Mouse (Mus musculus) cerebellum, postnatal 10 days (tissue): Measurements from ENCODE around the gene Map4k5.

ENCODE experiments used
- DNase-seq, 2 experiments: peaks; one replicate each; pipeline ENCODE4 v3.0.0; 2021; ENCODE audit warnings: mixed read lengths in 2 of 2

Map4k5 gene

GRCm38 (mm10) chr12:69783247-69784025 is 109.6 kb downstream of the Map4k5 start:
- DNase-seq = no peak

DNA sequence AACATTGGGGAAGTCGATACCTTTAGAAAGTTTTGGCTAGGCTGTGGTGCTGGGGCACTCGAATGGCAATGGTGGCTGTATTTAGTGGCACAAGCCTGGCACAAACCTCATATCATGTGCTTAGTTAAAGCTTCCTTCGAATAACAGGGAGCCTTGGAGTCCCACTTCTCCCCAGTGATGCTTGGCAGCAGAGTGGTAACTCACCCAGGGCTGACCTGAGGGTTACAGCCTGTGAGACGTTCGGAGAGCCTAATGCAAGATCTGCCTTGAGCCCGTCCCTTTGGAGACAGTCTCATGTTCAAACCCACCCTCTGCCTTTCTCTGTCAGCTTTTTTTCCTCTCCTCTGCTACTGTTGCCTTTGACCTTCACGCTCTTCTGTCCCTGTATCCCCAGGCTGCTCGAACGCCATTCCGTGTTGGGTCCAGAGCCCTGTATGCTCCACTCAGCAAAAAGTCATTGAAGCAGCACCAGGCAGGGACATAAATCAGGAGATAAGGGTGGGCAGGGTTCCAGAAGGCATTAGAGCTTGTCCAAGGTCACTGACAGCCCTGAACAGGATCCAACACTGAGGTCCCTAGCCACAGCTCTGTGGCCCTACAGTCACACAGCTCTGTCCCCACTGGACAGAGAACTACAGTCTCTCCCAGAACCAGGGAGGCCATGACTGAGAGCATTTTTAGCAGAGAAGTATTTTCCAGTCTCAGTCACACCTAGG is 110.9 kb downstream of the Map4k5 start:
- DNase-seq = peak in 1 of 2 experiments; percentile 28

GRCm38 (mm10) chr12:69781480-69781879 is 111.5 kb downstream of the Map4k5 start:
- no peak for DNase-seq

GRCm38 (mm10) chr12:69777957-69778356 is 115.0 kb downstream of the Map4k5 start:
- no peak for DNase-seq

DNA sequence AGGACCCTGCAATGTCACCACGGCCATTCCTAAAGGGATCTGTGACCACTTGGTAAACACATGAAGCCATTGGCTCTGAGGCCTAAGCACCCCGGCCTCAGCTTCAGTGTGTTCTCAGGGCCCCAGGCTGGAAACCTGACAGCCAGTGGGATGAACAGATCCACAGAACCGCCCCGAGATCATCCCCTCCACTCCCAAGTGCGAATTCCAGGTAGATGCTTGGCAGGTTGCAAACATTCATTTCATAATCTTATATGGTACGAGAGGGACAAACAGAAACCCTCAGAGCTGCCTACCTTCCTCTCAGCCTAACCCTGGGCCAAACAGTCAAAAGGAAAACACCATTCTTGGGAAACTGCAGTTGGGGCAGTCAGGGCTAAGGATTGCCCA is 115.7 kb downstream of the Map4k5 start:
- DNase-seq = no peak

DNA sequence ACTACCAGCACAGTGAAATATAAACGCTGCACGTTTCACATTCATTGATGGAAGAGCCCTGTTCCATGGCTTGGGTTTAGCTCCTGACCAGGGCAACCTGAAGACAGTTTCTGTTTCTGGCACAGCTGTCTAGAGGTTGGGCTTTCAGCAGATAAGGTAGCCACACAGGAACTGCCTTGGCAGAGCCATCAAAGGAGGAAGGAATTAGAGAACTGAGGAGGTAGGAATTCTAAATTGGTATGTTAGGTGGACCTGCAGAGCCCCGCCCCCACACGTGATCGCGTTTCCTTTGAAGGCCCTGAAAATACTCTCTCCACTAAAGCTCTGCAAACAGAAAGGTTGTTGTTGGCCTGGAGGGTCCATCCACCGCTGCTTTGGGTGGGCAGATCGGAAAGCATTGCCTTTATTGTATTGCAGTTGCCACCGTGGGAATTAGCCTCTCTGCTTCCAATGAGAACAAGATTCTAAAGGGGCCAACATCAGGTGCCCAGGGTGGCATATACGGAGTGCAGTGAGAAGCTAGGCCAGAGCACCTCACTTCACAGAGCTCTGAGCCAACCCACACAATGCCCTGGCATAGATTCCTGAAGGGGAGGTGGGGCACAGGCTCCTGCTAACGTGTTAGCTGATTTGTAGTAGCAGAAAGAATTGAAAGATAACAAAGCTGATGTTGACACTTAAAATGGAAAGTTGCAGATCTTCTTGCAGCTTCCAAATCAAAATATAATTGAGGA is 116.2 kb downstream of the Map4k5 start:
- DNase-seq = no peak

GRCm38 (mm10) chr12:69768841-69769240 is 124.2 kb downstream of the Map4k5 start:
- no peak for DNase-seq

DNA sequence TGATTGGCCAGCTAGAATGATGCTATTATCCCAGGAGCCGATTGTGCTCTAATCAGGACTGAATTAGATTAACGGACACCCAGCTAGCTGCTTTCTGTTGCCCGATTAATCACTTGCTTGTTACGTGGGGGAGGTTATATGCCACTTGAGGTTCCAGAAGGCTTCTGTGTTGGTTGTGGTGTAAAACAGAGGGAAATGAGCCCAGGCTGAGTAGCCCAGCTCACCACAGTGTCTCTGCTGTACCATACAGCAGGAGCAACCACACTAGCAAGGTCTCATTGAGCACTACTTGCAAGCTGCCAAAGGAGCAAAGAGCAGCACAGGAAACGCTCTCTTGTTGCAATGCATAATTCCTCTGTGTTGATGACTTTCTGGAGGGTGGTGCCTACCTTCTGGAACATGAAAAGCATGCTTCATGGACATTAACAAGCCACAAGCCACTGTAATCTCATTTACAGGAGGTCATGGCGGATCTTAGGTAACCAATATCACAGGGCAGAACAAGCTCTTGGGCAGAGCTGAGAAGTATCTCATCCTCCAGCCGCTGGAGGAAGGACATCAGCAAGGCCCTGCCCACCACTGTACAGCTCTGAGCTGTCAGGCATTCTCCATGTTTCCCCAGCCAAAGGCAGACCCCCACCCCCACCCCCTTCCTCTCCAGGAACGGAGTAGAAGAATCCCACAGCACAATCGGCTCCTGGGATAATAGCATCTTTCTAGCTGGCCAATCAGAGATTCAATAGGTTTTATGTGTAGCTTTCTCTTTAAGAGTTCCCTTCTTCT is 125.3 kb downstream of the Map4k5 start:
- no peak for DNase-seq

DNA sequence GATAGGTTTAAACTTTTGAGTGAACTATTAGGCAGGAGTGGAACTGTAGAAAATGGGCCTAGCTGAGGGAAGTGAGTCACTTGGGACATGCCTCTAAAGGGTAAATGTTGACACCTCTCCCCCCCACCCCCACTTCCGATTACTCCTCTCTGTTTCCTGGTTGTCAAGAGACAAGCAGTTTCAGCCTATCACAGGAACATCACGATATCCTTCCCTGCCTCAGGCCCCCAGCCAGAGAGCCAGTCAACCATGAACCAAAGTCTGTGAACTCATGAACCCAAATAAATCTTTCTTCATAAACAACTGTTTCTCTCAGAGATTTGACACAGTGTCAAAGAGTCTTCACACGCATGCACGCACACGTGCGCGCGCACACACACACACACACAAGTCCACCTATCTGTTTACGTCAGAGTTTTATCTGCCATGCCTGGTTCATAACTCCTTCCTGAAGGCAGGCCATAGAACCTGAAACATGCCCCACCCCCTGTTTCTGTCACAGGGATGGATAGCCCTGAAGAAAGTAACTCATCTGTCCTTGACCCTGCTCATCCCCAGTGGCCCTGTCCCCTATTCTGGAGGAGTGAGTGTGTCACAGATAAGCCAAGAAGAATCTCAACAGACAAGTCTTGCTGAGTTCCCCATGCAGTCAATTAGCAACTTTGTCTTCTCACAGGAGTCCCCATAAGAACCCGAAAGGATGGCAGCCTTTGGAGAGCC is 126.7 kb downstream of the Map4k5 start:
- no peak for DNase-seq

DNA sequence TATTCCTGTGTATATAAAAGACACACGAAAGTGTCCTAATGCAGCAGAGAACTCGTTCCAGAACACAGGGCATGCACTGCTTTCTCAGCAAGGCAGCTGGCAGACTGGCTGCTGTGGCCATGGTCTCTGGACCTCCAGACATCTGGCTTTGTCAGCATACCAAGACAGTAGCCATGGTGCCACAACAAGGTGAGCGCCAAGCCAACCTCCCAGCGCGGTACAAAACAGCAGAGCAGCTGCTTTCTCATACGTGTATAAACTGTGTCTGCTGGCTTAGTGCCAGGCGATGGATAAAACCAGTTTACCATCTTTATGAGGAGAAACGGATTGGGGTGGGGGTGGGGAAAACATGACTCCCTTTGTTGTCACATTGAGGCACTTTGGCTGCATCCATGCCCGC is 127.5 kb downstream of the Map4k5 start:
- peak in 1 of 2 experiments; percentile 29 for DNase-seq

DNA sequence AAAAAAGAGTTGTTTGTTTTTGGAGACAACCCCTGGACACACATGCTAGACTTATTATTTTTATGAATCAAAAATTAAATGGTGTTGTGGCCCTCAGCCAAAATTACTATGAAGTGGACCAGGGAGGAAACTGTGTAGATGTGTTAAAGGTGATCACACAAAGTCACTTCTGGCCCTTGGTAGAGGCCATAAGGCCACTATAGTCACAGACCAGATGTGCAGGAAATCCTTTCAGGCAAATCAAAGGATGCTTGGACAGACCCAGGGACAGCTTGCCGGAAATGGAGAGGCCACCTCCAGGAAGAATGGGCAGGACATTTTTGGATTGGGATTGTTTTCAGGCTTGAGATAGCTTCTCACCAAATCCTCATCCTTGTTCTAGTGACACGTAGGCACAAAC is 131.4 kb downstream of the Map4k5 start:
- DNase-seq = no peak

DNA sequence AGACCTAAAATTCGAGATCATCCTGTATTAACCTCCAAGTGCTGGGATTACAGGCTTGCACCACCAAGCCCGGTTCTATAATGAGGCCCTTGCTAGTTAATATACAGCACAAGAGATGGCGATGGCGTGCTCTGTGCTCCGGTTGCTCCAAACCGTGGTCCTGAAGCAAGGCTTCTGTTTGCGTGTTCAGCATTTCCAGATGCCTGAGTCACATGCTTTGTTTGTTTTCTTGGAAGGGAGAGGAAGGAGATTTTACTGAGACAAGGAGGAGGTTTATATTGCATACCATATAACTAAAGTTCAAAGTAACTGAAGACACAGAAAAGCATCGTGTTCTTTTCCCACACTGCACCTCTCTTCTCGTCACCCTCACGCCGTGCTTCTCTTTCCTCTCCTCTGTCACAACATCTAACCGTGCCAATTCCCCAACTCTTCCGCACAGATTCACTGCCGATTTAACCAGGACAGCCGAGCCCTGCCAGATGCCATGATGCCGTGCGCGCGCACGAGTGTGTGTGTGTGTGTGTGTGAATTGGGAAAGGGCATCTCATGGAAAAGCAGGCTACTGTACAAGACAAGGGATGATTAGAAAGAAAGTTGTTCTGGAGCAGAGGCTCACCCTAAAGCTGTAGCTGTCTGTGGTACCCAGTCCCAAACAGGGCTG is 132.1 kb downstream of the Map4k5 start:
- DNase-seq = peak; percentile 55 to 60

- no peak for DNase-seq
Observed at GRCm38 (mm10) chr12:69760014-69760413, 133.0 kb downstream of the Map4k5 start.

- DNase-seq = no peak
Observed at GRCm38 (mm10) chr12:69759267-69759885, 133.6 kb downstream of the Map4k5 start.

DNA sequence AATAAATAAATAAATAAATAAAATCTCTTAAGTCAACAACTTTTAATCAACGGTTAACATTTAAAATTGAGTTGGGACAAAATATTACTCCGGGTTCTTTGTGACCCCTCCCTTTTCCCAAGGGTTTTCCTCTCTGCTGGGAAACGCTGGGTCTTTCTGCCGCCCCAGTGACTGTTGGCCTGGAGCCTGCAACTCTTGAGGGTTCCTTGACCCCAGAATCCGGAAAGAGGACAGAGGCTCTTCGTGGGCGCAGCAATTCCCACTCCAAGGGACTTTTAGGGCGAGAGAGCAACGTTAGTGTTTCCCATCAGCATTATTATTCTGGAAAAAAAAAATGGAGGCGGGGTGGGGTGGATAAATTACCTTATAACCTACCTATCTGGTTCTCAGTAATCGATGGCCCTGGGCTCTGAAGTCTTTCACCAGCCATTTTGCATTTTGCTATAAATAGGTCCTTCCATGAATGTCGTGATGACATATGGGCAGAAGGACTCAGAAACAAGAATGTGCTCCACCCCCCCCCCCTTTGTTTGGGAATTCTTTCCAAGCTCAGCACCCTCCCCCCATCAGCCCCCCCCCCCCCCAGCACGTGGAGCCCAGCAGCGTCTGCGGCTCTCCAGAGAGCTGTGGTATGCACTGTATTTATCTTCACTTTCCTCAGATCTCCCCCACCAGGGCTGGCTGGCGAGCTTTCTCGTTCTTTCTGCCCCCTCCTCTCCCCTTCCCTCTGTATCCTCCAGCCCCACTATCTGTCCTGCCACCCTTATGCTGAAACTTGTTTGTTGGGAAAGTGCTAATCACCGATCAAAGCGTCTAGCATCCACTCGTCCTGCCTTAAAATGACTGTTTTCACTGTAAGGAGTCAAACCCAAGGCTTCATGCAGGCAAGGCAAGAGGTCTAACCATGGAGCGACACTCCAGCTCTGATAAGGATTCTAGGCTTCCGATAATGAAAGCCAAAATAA is 134.5 kb downstream of the Map4k5 start:
- peak; percentile 57 to 63 for DNase-seq

DNA sequence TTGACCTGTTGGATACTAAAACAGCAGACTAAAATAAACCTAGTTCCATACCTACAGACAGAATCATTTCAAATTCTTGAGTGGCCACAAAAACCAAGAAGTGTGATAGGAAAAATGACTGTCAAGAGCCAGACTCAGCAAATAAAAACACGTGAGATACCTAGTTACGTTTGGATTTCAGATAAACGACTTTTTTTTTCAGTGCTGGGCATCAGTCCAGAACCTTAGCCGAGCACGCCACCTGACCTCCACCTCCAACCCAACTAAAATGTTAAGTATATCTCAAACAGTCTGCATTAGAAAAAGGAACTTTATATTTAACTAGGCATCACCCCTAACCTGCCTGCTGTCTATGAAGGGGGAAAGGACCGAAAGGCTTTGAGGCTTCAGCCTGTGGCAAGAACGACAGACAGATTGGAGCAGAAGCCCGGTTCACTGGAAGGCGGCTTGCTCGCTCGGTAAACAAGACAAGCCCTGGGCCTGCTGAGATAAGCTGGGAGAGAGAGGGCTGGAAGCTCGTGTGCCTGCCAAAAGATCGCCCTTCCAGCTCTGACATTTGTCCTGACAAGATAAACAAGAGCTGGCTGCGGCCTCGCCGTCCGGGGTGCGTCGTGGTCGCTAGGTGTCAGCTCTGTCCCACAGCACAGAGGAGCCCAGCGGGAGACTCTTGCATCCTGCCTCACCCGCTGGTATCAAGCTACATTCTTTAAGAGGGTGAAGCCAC is 135.4 kb downstream of the Map4k5 start:
- DNase-seq = peak; percentile 92 to 93

DNA sequence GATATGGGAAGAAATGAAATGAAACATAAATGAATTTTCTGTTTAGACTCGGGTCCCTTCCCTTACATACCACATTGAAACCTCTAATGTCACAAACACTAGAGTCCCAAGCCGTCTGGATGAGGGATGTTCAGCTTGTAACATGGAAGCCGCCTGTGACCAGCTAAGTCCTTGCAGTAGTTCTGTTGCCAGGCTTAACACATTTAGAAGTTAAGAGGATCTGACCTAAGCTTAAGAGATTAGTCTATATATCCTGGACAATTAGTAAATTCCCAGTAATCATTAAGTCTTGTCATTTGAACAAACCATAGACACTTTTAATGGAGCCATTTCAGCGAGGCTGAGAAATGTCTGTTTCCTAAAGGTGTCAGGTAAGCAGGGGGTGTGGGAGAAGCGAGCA is 137.0 kb downstream of the Map4k5 start:
- DNase-seq = no peak

DNA sequence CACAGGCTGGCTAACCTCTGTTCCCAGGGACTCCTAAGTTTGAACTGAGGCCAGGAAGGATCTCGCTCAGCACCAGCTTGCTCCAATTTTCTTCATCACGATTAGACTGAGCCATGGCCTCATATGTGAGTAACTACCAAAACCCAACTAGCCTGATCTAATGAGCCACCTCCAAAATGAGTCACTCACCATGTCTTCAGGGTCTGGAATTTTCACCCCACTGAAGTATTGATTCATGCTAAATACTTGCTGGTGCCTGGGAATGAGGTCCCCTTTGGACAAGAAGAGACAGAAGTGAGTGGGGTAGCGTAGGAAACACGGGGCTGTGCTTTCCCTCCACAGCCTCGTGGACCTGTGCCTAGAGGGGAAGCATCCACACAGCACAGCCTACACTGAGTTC is 139.1 kb downstream of the Map4k5 start:
- DNase-seq = no peak
